ENCODE assay signal across 35 mouse cellular contexts in genomic region chr12:56416106-56416505, GRCm38 (mm10).
"Had no signal": no experiment of that assay in that cellular context is flagged by ENCODE, and none has a peak within 500 bp of the region (broad histone marks: within the 10 kb centered on the region; RNA-seq: fewer than 3 reads in every experiment).

No protein-coding gene starts in this region.

- H3K4me2 ChIP-seq: heart, embryonic 11.5 days; heart, embryonic 12.5 days; heart, embryonic 13.5 days; heart, embryonic 15.5 days; hindbrain, embryonic 12.5 days; hindbrain, embryonic 13.5 days; hindbrain, embryonic 14.5 days; hindbrain, embryonic 15.5 days; intestine, embryonic 15.5 days; kidney, embryonic 15.5 days had no signal

- H3K27me3 ChIP-seq: heart, embryonic 12.5 days; heart, embryonic 13.5 days; heart, embryonic 15.5 days; hindbrain, embryonic 15.5 days; intestine, embryonic 15.5 days; kidney, embryonic 15.5 days had no signal

- DNase-seq: heart, adult 18-20 months; heart, adult 2 months; heart, postnatal 10 days; heart, postnatal 14 days; heart, postnatal 36 days; heart, postnatal 4 days; kidney, adult 11 months; kidney, adult 18-20 months; kidney, adult 2 months; kidney, adult 8-10 months; kidney, adult 9 months; kidney, postnatal 10 days; kidney, postnatal 14 days; kidney, postnatal 25 days; kidney, postnatal 36 days; kidney, postnatal 4 days; layer of hippocampus, adult 9-11 months had no signal

- H3K9ac ChIP-seq: heart, embryonic 12.5 days; heart, embryonic 13.5 days; heart, embryonic 15.5 days; hindbrain, embryonic 12.5 days; hindbrain, embryonic 13.5 days; hindbrain, embryonic 14.5 days; hindbrain, embryonic 15.5 days; intestine, embryonic 15.5 days; kidney, embryonic 15.5 days had no signal

- H3K36me3 ChIP-seq: heart, embryonic 10.5 days; heart, embryonic 12.5 days; heart, embryonic 13.5 days; heart, embryonic 15.5 days; hindbrain, embryonic 10.5 days; hindbrain, embryonic 12.5 days; hindbrain, embryonic 13.5 days; hindbrain, embryonic 15.5 days; intestine, embryonic 15.5 days; kidney, embryonic 15.5 days had no signal

- ATAC-seq: inflammation-experienced regulatory T-cells, adult 6 months; intestine, embryonic 15.5 days; intestine, embryonic 16.5 days; intestine, postnatal 0 days had no signal

- H3K4me1 ChIP-seq: heart, embryonic 10.5 days; heart, embryonic 12.5 days; heart, embryonic 13.5 days; heart, embryonic 15.5 days; hindbrain, embryonic 10.5 days; hindbrain, embryonic 12.5 days; hindbrain, embryonic 13.5 days; hindbrain, embryonic 15.5 days; intestine, embryonic 15.5 days; kidney, embryonic 15.5 days had no signal

- H3K9me3 ChIP-seq: heart, embryonic 10.5 days; heart, embryonic 12.5 days; heart, embryonic 13.5 days; heart, embryonic 15.5 days; hindbrain, embryonic 10.5 days; hindbrain, embryonic 12.5 days; hindbrain, embryonic 13.5 days; hindbrain, embryonic 15.5 days; intestine, embryonic 15.5 days; kidney, embryonic 15.5 days had no signal

- H3K4me3 ChIP-seq: heart, adult 2 months; heart, embryonic 10.5 days; heart, embryonic 12.5 days; heart, embryonic 13.5 days; heart, embryonic 15.5 days; hindbrain, embryonic 10.5 days; hindbrain, embryonic 12.5 days; hindbrain, embryonic 13.5 days; hindbrain, embryonic 15.5 days; intestine, embryonic 15.5 days; kidney, embryonic 15.5 days; layer of hippocampus, adult 2 months had no signal

- H3K27ac ChIP-seq: heart, adult 2 months; heart, embryonic 10.5 days; heart, embryonic 13.5 days; heart, embryonic 15.5 days; hindbrain, embryonic 10.5 days; hindbrain, embryonic 12.5 days; hindbrain, embryonic 13.5 days; hindbrain, embryonic 14.5 days; hindbrain, embryonic 15.5 days; hindbrain, postnatal 0 days; intestine, embryonic 15.5 days; kidney, embryonic 15.5 days; kidney, postnatal 0 days; layer of hippocampus, adult 2 months had no signal
